Mouse (Mus musculus): Measurements from ENCODE around the gene Olfr640.

- TF ChIP-seq POLR2A (IDR thresholded peaks at IDR 0.05; ENCODE audit: insufficient read depth, low read depth, low read length) (no peak), CTCF (IDR thresholded peaks at IDR 0.05; ENCODE audit: insufficient read depth, low read depth, low read length) (no peak)
These were observed 26.9 kb downstream of the Olfr640 start, which contains the start of gene Olfr638 for GRCm38 (mm10) chr7:103998446-103998845.

Data from olfactory bulb, adult 2 months (tissue).